Mouse (Mus musculus): ENCODE measurements around the gene Trmt10a. TPM values are rescaled to one million over a fixed set of nuclear protein-coding genes. Genes with fewer than 3 reads are reported as not detected.

The Trmt10a gene
- polyA plus RNA-seq, 1 experiment from 2014 or later = 8.2 TPM

DNA sequence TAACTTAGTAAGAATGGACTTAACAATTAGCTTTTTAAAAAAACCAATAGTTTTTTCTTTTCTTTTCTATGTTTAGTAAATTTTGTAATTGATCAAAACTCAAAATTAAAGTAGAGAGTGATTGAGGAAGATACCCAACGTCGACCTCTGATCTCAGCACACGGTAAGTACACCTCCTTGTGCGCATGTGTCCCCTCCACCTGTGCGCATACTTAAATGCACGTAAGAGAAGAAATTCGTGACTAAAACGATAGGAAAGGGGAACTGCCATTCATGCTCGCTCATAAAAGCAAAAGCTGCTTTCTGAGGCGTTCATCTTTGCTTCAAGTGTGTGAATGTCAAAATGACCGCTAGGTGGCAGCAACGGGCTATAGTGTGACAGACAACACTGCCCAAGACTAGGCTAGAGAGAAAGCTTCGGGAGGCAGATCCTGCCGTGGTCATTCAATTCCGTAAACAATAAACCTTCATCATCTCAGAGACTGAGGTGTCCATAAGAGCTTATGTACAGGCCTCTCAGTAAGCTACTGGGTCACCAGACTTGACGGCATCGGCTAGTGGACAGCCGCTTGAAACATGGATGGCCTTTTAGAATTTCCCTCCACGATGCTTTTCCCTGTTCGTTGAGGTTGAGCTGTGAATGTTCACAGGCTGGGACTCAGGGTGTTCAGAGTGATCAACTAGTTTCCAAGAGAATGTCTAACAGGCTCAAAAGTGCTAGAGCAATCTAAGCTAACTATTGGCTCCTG, 54.9 kb downstream of the Trmt10a start:
- no peaks in the 10 kb centered on the region for H3K4me1 ChIP-seq (ENCODE audit: control insufficient read depth, insufficient read depth, low read length)
- H3K4me2 ChIP-seq (ENCODE audit: low read depth, low read length) = peak overlapping the region; percentile 51
- H3K36me3 ChIP-seq (ENCODE audit: control insufficient read depth, insufficient read depth, low read length) = no peaks in the 10 kb centered on the region
- no peak overlapping the region for H3K27ac ChIP-seq (ENCODE audit: low read depth, low read length)
- no peaks in the 10 kb centered on the region for H3K9me3 ChIP-seq (ENCODE audit: control insufficient read depth, low read length)
- H3K4me3 ChIP-seq (ENCODE audit: low read depth, low read length) = peak overlapping the region; percentile 25; the same call in 1 of the 2 replicates
- peak; percentile 97 for ATAC-seq (ENCODE audit: low read depth)
- WGBS = 26% methylated on average over 20 of the region's 20 CpGs
- H3K9ac ChIP-seq (replicated peaks; ENCODE audit: low read depth, low read length) = peak overlapping the region; percentile 57; the same call in 1 of the 2 replicates
- H3K27me3 ChIP-seq (ENCODE audit: control insufficient read depth, insufficient read depth, low read length) = no peaks in the 10 kb centered on the region

DNA sequence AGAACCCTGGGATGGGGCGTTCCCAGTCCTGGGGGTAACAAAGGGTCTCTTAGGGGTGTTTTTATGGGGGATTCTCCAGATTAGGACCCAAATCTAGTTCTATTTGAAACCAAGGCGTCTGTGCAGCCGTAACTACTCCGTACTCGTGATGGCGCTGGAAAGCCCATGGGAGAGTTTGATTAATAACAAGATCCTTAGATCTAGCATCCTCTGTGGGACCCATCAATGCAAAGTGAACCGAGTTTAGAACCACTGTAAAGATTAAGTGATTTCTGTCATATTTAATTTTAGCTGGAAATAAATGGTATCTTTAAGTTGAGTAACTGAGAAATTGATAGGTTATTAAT, 55.4 kb downstream of the Trmt10a start:
- H3K27me3 ChIP-seq (ENCODE audit: control insufficient read depth, insufficient read depth, low read length) = no peaks in the 10 kb centered on the region
- H3K9ac ChIP-seq (replicated peaks; ENCODE audit: low read depth, low read length) = no peak overlapping the region
- H3K4me2 ChIP-seq (ENCODE audit: low read depth, low read length) = no peak overlapping the region; the same call in 1 of the 2 replicates
- no peak overlapping the region for H3K4me3 ChIP-seq (ENCODE audit: low read depth, low read length)
- no peaks in the 10 kb centered on the region for H3K9me3 ChIP-seq (ENCODE audit: control insufficient read depth, low read length)
- H3K4me1 ChIP-seq (ENCODE audit: control insufficient read depth, insufficient read depth, low read length) = no peaks in the 10 kb centered on the region
- 63% methylated on average over 7 of the region's 7 CpGs for WGBS
- H3K27ac ChIP-seq (ENCODE audit: low read depth, low read length) = no peak overlapping the region
- H3K36me3 ChIP-seq (ENCODE audit: control insufficient read depth, insufficient read depth, low read length) = no peaks in the 10 kb centered on the region
- ATAC-seq (ENCODE audit: low read depth) = peak; percentile 47; the same call in 1 of the 2 replicates

DNA sequence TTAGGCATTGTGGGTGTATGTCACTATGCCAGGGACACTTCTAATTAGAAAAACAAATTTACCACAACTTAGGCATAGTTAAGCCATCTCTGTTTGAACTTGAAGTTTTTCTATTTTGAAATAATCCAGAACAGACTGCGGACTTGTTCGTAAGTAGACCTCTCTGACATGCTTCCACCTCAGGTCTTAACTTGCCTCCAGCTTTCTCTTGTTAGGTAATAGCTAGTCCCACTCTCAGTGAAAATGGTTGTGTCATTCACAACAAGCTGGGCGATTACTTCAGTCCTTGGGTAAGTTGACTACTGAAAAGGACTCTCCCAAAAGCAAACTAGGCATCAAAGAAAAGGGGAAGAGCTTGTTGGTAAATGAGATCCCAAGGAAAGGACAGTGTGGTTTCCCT, 65.6 kb downstream of the Trmt10a start:
- Histone ChIP-seq H3K27ac (ENCODE audit: low read depth, low read length) (no peak overlapping the region), H3K36me3 (ENCODE audit: control insufficient read depth, insufficient read depth, low read length) (no peaks in the 10 kb centered on the region), H3K4me1 (ENCODE audit: control insufficient read depth, insufficient read depth, low read length) (no peaks in the 10 kb centered on the region), H3K9me3 (ENCODE audit: control insufficient read depth, low read length) (no peaks in the 10 kb centered on the region), H3K27me3 (ENCODE audit: control insufficient read depth, insufficient read depth, low read length) (no peaks in the 10 kb centered on the region), H3K4me2 (ENCODE audit: low read depth, low read length) (no peak overlapping the region), H3K4me3 (ENCODE audit: low read depth, low read length) (no peak overlapping the region), H3K9ac (replicated peaks; ENCODE audit: low read depth, low read length) (no peak overlapping the region)
- ATAC-seq (ENCODE audit: low read depth) = no peak
- 95% methylated on average over 3 of the region's 3 CpGs for WGBS

Other genes starting within 250 kb of the Trmt10a start
- gene Lamtor3, start 224.9 kb upstream of the Trmt10a start, polyA plus RNA-seq (2014; fragmentation: Nextera tagmentation; extraction: Ambion mirVana) = 123 and 132 TPM in 2 replicates
- gene Dapp1, start 161.9 kb upstream of the Trmt10a start, polyA plus RNA-seq (2014; fragmentation: Nextera tagmentation; extraction: Ambion mirVana) = 1.6 and 2.0 TPM in 2 replicates
- gene 1110002E22Rik, start 78.4 kb upstream of the Trmt10a start, polyA plus RNA-seq (2014; fragmentation: Nextera tagmentation; extraction: Ambion mirVana) = 0.01 and 0.08 TPM in 2 replicates
- gene Gm5105, start 76.1 kb upstream of the Trmt10a start, polyA plus RNA-seq (2014; fragmentation: Nextera tagmentation; extraction: Ambion mirVana) = 0.24 TPM in 1 of 2 replicates, not detected in the other
- gene Mttp, start 1.5 kb downstream of the Trmt10a start, polyA plus RNA-seq (2014; fragmentation: Nextera tagmentation; extraction: Ambion mirVana) = 8.6 and 9.0 TPM in 2 replicates
- not detected in 2 replicates for gene 4930579F01Rik, start 50.4 kb downstream of the Trmt10a start, polyA plus RNA-seq (2014; fragmentation: Nextera tagmentation; extraction: Ambion mirVana)
- gene Adh7, start 74.3 kb downstream of the Trmt10a start, polyA plus RNA-seq (2014; fragmentation: Nextera tagmentation; extraction: Ambion mirVana) = 0.54 and 0.77 TPM in 2 replicates
- 0.62 and 2.2 TPM in 2 replicates for gene Adh1, start 117.5 kb downstream of the Trmt10a start, polyA plus RNA-seq (2014; fragmentation: Nextera tagmentation; extraction: Ambion mirVana)
- not detected in 2 replicates for gene Adh6a, start 169.8 kb downstream of the Trmt10a start, polyA plus RNA-seq (2014; fragmentation: Nextera tagmentation; extraction: Ambion mirVana)
- gene Adh6b, start 198.3 kb downstream of the Trmt10a start, polyA plus RNA-seq (2014; fragmentation: Nextera tagmentation; extraction: Ambion mirVana) = not detected in 2 replicates

Data from neural tube, embryonic 14.5 days (tissue).